Mouse (Mus musculus): Measurements from ENCODE around the gene Galns. TPM values are rescaled to one million over a fixed set of nuclear protein-coding genes. Genes with fewer than 3 reads are reported as not detected.

The Galns gene
- polyA plus RNA-seq, 1 experiment from 2014 or later = 6.4 TPM

- Histone ChIP-seq H3K4me2 (no peak overlapping the region), H3K27ac (ENCODE audit: low read depth, low read length) (no peak overlapping the region), H3K9ac (ENCODE audit: low read length) (no peak overlapping the region), H3K36me3 (ENCODE audit: control insufficient read depth, insufficient read depth, low read length) (no peaks in the 10 kb centered on the region), H3K9me3 (ENCODE audit: control insufficient read depth, low read length) (no peaks in the 10 kb centered on the region), H3K4me1 (ENCODE audit: control insufficient read depth, insufficient read depth, low read length) (no peaks in the 10 kb centered on the region; the same call in 1 of the 2 replicates), H3K27me3 (ENCODE audit: control insufficient read depth, insufficient read depth, low read length) (no peaks in the 10 kb centered on the region), H3K4me3 (ENCODE audit: low read depth, low read length) (no peak overlapping the region)
- WGBS = 76% methylated on average over 15 of the region's 15 CpGs
- ATAC-seq (ENCODE audit: low FRiP score) = no peak
- no peak for DNase-seq (ENCODE audit: low spot score, missing footprints)
Observed at GRCm38 (mm10) chr8:122648192-122648970, 37.1 kb upstream of the Galns start.

GRCm38 (mm10) chr8:122646337-122646736 lies 35.1 kb upstream of the Galns start:
- no peak for ATAC-seq (ENCODE audit: low FRiP score)
- 90% methylated on average over 16 of the region's 16 CpGs for WGBS
- H3K36me3 ChIP-seq (ENCODE audit: control insufficient read depth, insufficient read depth, low read length) = no peaks in the 10 kb centered on the region

GRCm38 (mm10) chr8:122644175-122644954 lies 33.1 kb upstream of the Galns start:
- no peak overlapping the region for H3K4me2 ChIP-seq
- no peak for DNase-seq (ENCODE audit: low spot score, missing footprints)
- H3K36me3 ChIP-seq (ENCODE audit: control insufficient read depth, insufficient read depth, low read length) = no peaks in the 10 kb centered on the region
- WGBS = 81% methylated on average over 6 of the region's 6 CpGs
- H3K4me1 ChIP-seq (ENCODE audit: control insufficient read depth, insufficient read depth, low read length) = peaks cover 7% of the 10 kb centered on the region; the same call in 1 of the 2 replicates
- no peaks in the 10 kb centered on the region for H3K9me3 ChIP-seq (ENCODE audit: control insufficient read depth, low read length)
- no peak overlapping the region for H3K27ac ChIP-seq (ENCODE audit: low read depth, low read length)
- no peak for ATAC-seq (ENCODE audit: low FRiP score)
- no peak overlapping the region for H3K4me3 ChIP-seq (ENCODE audit: low read depth, low read length)
- no peaks in the 10 kb centered on the region for H3K27me3 ChIP-seq (ENCODE audit: control insufficient read depth, insufficient read depth, low read length)
- no peak overlapping the region for H3K9ac ChIP-seq (ENCODE audit: low read length)

More at GRCm38 (mm10) chr8:122646337-122646736, 35.1 kb upstream of the Galns start:
- no peak overlapping the region for H3K27ac ChIP-seq (ENCODE audit: low read depth, low read length)
- H3K27me3 ChIP-seq (ENCODE audit: control insufficient read depth, insufficient read depth, low read length) = no peaks in the 10 kb centered on the region
- no peaks in the 10 kb centered on the region for H3K4me1 ChIP-seq (ENCODE audit: control insufficient read depth, insufficient read depth, low read length)
- DNase-seq (ENCODE audit: low spot score, missing footprints) = no peak
- H3K9ac ChIP-seq (ENCODE audit: low read length) = no peak overlapping the region
- no peaks in the 10 kb centered on the region for H3K9me3 ChIP-seq (ENCODE audit: control insufficient read depth, low read length)
- no peak overlapping the region for H3K4me3 ChIP-seq (ENCODE audit: low read depth, low read length)
- H3K4me2 ChIP-seq = no peak overlapping the region

GRCm38 (mm10) chr8:122642071-122642470 lies 30.8 kb upstream of the Galns start:
- Histone ChIP-seq H3K4me2 (no peak overlapping the region), H3K27ac (ENCODE audit: low read depth, low read length) (no peak overlapping the region), H3K36me3 (ENCODE audit: control insufficient read depth, insufficient read depth, low read length) (no peaks in the 10 kb centered on the region), H3K4me3 (ENCODE audit: low read depth, low read length) (no peak overlapping the region), H3K9ac (ENCODE audit: low read length) (no peak overlapping the region), H3K4me1 (ENCODE audit: control insufficient read depth, insufficient read depth, low read length) (peaks cover 15% of the 10 kb centered on the region), H3K27me3 (ENCODE audit: control insufficient read depth, insufficient read depth, low read length) (no peaks in the 10 kb centered on the region), H3K9me3 (ENCODE audit: control insufficient read depth, low read length) (no peaks in the 10 kb centered on the region)
- ATAC-seq (ENCODE audit: low FRiP score) (no peak), DNase-seq (ENCODE audit: low spot score, missing footprints) (no peak)
- WGBS = 74% methylated on average over 9 of the region's 9 CpGs

- H3K36me3 ChIP-seq (ENCODE audit: control insufficient read depth, insufficient read depth, low read length) = no peaks in the 10 kb centered on the region
- ATAC-seq (ENCODE audit: low FRiP score) (no peak), DNase-seq (ENCODE audit: low spot score, missing footprints) (no peak)
- H3K4me2 ChIP-seq = no peak overlapping the region
- H3K4me3 ChIP-seq (ENCODE audit: low read depth, low read length) = no peak overlapping the region
- H3K27ac ChIP-seq (ENCODE audit: low read depth, low read length) = no peak overlapping the region
- WGBS = 88% methylated on average over 15 of the region's 15 CpGs
- no peaks in the 10 kb centered on the region for H3K27me3 ChIP-seq (ENCODE audit: control insufficient read depth, insufficient read depth, low read length)
- peaks cover 15% of the 10 kb centered on the region for H3K4me1 ChIP-seq (ENCODE audit: control insufficient read depth, insufficient read depth, low read length)
- H3K9me3 ChIP-seq (ENCODE audit: control insufficient read depth, low read length) = no peaks in the 10 kb centered on the region
- H3K9ac ChIP-seq (ENCODE audit: low read length) = no peak overlapping the region
Observed at GRCm38 (mm10) chr8:122641406-122641805, 30.1 kb upstream of the Galns start.

- Histone ChIP-seq H3K4me1 (ENCODE audit: control insufficient read depth, insufficient read depth, low read length) (peaks cover 15% of the 10 kb centered on the region), H3K9ac (ENCODE audit: low read length) (no peak overlapping the region), H3K4me3 (ENCODE audit: low read depth, low read length) (no peak overlapping the region), H3K27me3 (ENCODE audit: control insufficient read depth, insufficient read depth, low read length) (no peaks in the 10 kb centered on the region), H3K27ac (ENCODE audit: low read depth, low read length) (no peak overlapping the region), H3K9me3 (ENCODE audit: control insufficient read depth, low read length) (no peaks in the 10 kb centered on the region), H3K36me3 (ENCODE audit: control insufficient read depth, insufficient read depth, low read length) (no peaks in the 10 kb centered on the region), H3K4me2 (no peak overlapping the region)
- WGBS = 91% methylated on average over 4 of the region's 4 CpGs
- ATAC-seq (ENCODE audit: low FRiP score) (no peak), DNase-seq (ENCODE audit: low spot score, missing footprints) (no peak)
Observed at GRCm38 (mm10) chr8:122640825-122641224, 29.6 kb upstream of the Galns start.

GRCm38 (mm10) chr8:122639521-122640248 lies 28.4 kb upstream of the Galns start:
- no peaks in the 10 kb centered on the region for H3K27me3 ChIP-seq (ENCODE audit: control insufficient read depth, insufficient read depth, low read length)
- peaks cover 15% of the 10 kb centered on the region for H3K4me1 ChIP-seq (ENCODE audit: control insufficient read depth, insufficient read depth, low read length)
- peak overlapping the region; percentile 20; the same call in 1 of the 2 replicates for H3K9ac ChIP-seq (ENCODE audit: low read length)
- ATAC-seq (ENCODE audit: low FRiP score) (peak; percentile 57), DNase-seq (ENCODE audit: low spot score, missing footprints) (peak; percentile 92)
- WGBS = 51% methylated on average over 16 of the region's 16 CpGs
- H3K36me3 ChIP-seq (ENCODE audit: control insufficient read depth, insufficient read depth, low read length) = no peaks in the 10 kb centered on the region
- no peaks in the 10 kb centered on the region for H3K9me3 ChIP-seq (ENCODE audit: control insufficient read depth, low read length)
- H3K4me3 ChIP-seq (ENCODE audit: low read depth, low read length) = no peak overlapping the region
- H3K4me2 ChIP-seq = no peak overlapping the region
- peak overlapping the region; percentile 54 for H3K27ac ChIP-seq (ENCODE audit: low read depth, low read length)

- no peak overlapping the region for H3K4me3 ChIP-seq (ENCODE audit: low read depth, low read length)
- ATAC-seq (ENCODE audit: low FRiP score) = no peak
- peaks cover 15% of the 10 kb centered on the region for H3K4me1 ChIP-seq (ENCODE audit: control insufficient read depth, insufficient read depth, low read length)
- H3K27ac ChIP-seq (ENCODE audit: low read depth, low read length) = 0 out of 2 replicates have a peak overlapping the region, but pooled peaks have one; percentile 9
- no peak overlapping the region for H3K9ac ChIP-seq (ENCODE audit: low read length)
- no peak overlapping the region for H3K4me2 ChIP-seq
- no peaks in the 10 kb centered on the region for H3K27me3 ChIP-seq (ENCODE audit: control insufficient read depth, insufficient read depth, low read length)
- 78% methylated on average over 16 of the region's 16 CpGs for WGBS
- no peaks in the 10 kb centered on the region for H3K36me3 ChIP-seq (ENCODE audit: control insufficient read depth, insufficient read depth, low read length)
- no peak for DNase-seq (ENCODE audit: low spot score, missing footprints)
- H3K9me3 ChIP-seq (ENCODE audit: control insufficient read depth, low read length) = no peaks in the 10 kb centered on the region
Observed at GRCm38 (mm10) chr8:122638601-122639000, 27.3 kb upstream of the Galns start.

Data from midbrain, embryonic 11.5 days (tissue).